Mouse (Mus musculus) left cerebral cortex, adult 11 months (tissue): ENCODE results near the gene Nsl1.
"Not testable (repeated sequence)": the region's sequence is repeated elsewhere in the genome, so short reads cannot be mapped to it uniquely, and the experiment has no call there.

Source experiments
- DNase-seq: peaks from one replicate; pipeline ENCODE4 v3.0.0; 2022; ENCODE audit warnings: low spot score

The Nsl1 gene

DNA sequence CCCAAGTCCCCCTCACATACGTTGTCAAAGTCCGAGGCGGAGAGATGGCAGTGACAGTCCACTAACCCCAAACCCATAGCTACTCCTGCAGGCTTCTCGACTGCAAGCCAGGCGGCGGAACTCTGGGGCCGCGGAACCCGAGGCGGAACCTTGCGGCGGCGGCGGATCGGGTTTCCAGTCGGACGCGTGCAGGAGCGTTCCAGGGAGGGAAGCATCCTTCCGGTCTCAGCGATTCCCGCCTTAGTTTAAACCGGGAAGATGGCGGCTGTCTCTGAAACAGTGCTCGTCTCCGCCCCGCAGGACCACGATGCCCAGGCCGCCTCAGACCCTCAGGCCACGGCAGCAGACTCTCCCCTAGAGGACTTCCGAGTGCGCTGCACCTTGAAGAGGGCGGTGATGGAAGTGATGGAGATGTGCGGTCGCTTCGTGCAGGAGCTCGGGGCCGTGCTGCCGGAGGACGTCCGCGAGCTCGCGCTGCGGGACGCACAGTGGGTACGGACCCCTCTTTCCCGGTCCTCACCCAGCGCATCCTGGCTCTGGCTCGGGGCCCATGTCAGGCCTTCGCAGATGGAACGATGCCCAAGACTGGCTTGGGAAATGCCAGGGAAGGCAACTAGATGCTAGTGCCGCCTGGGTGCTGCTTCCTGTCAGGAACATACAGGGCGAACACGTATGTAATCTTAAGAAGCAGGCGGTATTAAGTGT, at the start of gene Nsl1, which contains the start of gene Tatdn3:
Gene Nsl1, plus strand, starts transcription at position 232 of the 705 bp plus-strand sequence.
Gene Tatdn3, minus strand, starts transcription at position 152 of the 705 bp plus-strand sequence.
- peak; percentile 66 for DNase-seq

GRCm38 (mm10) chr1:191014271-191014670, 48.5 kb upstream of the Nsl1 start:
- DNase-seq = no peak

- DNase-seq = no peak
Observed at GRCm38 (mm10) chr1:191019803-191020202, 43.0 kb upstream of the Nsl1 start.

- DNase-seq = no peak
Observed at GRCm38 (mm10) chr1:191020217-191020924, 42.4 kb upstream of the Nsl1 start.

DNA sequence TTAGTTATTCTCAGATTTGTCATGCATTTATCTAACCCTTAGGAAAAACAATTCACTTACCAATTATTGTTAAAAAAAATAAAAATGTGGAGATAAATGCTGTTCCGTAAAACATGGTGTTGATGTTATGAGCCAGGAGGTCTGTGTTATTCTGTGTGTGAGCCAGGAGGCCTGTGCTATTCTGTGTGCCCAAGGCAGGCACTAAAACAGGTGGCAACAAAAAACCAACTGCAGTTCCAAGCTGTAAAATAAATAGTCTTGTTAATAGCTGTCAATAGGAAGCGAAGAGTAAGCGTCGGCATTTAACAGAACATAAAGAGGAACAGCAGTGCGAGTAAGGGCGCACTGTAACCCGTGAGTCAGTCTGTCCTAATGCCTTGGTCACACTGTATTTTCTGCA, 41.8 kb upstream of the Nsl1 start:
- DNase-seq = no peak

DNA sequence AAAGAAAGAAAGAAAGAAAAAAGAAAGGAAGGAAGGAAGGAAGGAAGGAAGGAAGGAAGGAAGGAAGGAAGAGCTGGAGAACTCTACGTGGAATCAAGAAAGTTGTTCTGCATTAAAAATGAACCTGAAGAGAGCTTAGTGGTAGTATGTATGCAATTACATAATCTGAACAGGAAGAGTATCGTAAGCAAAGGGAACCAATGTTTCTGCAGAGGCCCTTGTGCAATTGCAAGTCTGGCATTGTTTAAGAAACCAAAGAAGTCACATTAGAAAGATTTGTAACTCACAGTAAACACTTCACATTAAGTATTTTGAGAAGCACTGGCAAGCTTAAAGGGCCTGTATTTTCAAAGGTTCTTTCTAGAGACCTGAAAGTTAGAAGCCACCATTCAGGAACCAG, 39.7 kb upstream of the Nsl1 start:
- no peak for DNase-seq

DNA sequence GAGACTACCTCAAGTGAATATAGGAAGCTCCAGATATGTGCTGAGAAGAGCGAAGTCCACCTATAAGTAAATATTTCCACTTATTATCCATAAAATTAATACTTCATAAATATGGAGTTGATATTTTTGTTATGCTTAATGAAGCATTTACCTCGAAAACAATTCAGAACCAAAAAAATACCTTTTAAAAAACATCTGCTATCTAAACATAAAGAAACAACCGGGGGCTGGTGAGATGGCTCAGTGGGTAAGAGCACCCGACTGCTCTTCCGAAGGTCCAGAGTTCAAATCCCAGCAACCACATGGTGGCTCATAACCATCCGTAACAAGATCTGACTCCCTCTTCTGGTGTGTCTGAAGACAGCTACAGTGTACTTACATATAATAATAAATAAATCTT, 39.0 kb upstream of the Nsl1 start:
- DNase-seq = not testable (repeated sequence)

GRCm38 (mm10) chr1:191025016-191026012, 37.5 kb upstream of the Nsl1 start:
- DNase-seq = peak; percentile 15

- DNase-seq = peak; percentile 98
Observed at GRCm38 (mm10) chr1:191026021-191026713, 36.6 kb upstream of the Nsl1 start, which contains the start of gene Flvcr1. Flvcr1 (minus strand) TSS chr1:191026158.

DNA sequence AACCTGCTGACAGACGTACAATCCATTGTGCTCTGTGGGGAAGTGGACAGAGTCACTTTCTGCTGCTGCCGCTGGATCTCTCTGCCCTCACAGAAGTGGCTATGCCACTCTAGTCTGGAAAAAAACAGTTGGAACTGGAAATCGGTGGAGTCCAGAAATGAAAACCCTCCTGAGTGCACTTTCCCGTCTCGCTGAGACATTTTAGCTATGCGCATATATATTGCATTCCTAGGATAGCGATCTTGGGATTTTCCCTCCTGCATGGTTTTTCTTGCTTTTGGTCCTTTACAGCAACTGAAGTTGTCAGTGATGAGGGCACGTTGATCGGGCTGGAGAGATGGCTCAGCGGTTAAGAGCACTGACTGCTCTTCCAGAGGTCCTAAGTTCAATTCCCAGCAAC, 32.6 kb upstream of the Nsl1 start:
- no peak for DNase-seq

DNA sequence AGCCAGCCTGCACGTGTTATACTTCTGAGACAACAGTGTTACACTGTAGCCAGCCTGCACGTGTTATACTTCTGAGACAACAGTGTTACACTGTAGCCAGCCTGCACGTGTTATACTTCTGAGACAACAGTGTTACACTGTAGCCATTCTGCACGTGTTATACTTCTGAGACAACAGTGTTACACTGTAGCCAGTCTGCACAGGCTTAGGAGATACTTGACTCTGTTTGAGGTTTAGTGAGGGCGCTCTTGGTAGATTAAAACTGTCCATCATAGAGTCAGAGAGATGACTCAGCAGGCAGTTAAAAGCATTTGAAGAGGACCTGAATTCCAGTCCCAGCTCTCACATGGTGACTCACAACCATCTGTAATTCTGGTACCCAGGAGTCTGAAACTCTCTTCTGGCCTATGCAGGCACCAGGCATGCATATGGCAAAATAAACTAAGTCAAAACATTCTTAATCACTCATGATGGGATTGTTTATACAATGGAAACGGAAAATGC, 31.8 kb upstream of the Nsl1 start:
- DNase-seq = not testable (repeated sequence)

DNA sequence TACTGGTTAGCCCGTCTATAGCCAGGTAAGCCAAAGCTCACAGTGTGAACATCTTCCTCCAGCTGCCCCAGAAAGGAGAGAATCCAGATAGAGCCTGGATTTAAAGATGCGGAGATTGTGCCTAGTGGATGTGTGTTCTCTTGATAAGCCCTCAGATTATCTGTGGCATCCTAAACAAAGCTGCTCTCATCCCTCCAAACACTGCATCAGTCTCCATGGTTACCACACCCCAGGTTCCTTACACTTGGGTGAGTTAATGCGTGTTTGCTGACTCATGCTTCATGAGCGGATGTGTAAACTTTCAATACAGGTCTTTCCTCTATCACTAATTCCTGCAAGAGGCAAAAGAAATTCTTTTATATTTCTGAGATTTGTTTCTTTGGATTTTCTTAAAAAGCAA, 27.2 kb upstream of the Nsl1 start:
- DNase-seq = no peak

DNA sequence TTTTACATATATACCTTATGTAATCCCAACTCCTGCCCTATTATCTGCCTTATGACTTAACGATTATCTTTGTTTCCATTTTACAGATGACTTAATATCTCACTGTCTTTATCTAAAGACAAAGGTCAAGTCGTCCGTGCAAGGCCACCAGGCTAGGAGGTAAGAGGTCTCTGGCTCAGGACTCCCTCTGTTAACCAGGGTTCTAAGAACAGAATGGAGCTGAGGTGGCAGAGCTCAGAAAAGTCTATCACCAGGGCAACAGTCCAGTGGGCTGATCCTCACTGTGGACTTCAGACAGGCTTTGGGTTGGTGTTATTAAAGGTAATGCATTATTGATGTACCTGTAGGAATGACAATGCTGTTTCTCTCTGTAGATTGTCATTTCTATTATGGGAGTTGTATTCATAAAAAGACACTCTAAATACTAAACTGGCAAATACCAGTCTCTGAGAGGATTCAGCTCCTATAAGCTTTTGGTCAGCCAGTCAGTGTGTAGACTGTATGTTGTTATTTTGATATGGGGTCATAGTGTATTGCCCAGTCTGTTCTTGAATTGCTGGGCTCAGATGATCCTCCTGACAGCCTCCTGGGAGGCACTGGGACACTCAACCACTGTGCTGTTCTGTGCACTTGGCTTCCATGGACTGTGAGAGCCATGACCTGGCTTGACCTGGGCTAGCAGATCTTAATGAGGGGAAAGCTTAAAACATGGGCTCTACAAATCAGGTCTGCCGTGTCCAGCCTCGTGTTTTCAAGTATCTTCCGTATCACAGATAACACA, 26.1 kb upstream of the Nsl1 start, which contains the start of gene Spata45:
Gene Spata45, plus strand, starts transcription at position 86 of the 781 bp plus-strand sequence.
- DNase-seq = no peak

DNA sequence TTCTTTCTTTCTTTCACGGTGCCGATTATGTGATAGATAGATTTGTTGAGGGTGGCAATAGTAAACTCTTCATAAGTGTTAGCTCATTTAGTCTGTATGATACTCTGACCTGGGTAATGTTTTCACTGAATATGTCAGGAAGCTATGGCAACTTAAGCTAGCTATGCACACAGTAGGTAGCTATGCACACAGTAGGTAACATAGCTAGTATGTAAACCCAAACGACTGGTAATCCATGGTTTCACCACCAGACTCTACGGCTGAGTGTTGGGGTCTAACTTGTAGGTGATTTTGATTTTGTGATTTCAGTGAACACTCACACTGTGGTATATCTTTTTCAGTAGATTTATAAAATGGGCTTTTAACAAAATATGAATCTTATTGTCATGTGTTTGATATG, 24.8 kb upstream of the Nsl1 start:
- no peak for DNase-seq

DNA sequence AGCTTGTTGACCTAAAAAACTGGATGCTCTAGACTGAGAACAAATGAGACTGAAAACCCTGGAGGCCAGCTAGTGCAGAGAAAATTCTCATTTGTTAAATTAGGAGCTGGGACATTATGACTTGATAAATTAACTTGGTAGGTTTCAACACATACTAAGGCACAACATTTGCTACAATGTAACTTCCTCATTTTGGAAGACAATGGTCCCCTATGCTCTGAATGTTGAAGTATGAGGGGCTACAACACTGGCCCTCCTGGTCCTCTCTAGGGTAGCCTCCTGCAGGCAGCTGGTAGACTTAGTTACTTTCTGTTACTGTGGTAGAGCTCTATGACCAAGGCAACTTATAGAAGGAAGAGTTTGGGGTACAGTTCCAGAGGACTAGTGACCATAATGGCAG, 21.5 kb upstream of the Nsl1 start:
- DNase-seq = no peak

GRCm38 (mm10) chr1:191042106-191042505, 20.7 kb upstream of the Nsl1 start:
- DNase-seq = no peak

DNA sequence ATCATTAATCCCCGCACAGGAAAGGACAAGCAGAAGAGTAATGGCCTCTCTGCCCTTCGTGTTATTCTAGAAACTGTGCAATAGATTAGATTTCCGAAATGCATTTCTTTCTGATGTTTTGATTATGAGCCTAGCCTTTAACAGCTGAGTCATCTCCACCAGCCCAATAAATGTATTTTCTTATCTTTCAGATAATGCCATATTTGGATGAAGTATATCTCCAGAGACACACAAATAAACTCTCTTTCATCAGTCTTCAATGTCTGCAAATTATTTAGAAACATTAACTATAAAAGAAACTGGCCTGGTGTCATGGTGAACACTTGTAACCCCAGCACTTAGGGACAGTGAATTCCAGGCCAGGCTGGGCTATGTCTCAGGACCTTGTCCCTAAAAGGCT, 20.1 kb upstream of the Nsl1 start:
- no peak for DNase-seq

DNA sequence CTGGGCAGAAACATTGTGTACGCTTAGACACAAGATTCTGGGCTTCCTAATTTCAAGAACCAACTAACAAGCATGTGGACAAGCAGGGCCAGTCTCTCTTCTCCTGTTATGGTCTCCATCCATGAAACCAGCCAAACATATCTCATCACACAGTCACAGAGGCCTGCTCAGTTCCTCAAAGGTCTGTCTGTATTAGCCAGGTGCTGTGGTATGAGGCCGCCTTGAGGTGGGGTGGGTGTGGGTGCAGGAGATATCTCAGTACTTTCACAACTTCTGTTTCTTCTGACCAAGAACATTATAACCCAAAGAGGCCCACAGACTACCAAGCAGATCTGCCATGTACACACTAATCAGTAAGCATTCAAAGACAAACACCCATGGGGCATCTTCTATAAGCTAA, 17.5 kb upstream of the Nsl1 start:
- DNase-seq = no peak

GRCm38 (mm10) chr1:191046231-191046824, 16.5 kb upstream of the Nsl1 start:
- no peak for DNase-seq

DNA sequence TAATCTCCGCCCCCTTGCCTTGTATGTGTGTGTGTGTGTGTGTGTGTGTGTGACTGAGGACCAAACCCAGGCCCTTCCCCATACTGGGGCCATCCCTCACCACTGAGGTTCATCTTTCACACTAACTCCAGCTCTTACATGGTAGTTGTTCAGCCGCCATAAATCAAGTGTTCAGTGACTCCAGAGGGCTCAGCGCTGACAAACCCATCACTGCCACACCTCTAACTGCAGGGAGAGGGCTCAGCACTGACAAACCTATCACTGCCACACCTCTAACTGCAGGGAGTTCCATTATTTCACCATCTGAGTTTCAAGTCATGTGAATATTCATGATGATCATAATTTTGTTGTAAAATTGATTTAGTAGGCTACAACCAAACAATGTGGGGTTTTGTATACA, 9.3 kb upstream of the Nsl1 start:
- DNase-seq = no peak
